Mouse (Mus musculus) bone marrow macrophage, adult 2 months (primary cell): Measurements from ENCODE around the gene Zfp719.

Experiments
- CTCF ChIP-seq: IDR thresholded peaks from 2 replicates; pipeline ENCODE4 v1.5.1; 2012; ENCODE audit warnings: low read depth, mild to moderate bottlenecking, low read length, moderate library complexity
- POLR2A ChIP-seq: IDR thresholded peaks from 2 replicates; pipeline ENCODE4 v1.6.1; 2012; ENCODE audit warnings: mild to moderate bottlenecking, low read depth, low read length, borderline replicate concordance

DNA sequence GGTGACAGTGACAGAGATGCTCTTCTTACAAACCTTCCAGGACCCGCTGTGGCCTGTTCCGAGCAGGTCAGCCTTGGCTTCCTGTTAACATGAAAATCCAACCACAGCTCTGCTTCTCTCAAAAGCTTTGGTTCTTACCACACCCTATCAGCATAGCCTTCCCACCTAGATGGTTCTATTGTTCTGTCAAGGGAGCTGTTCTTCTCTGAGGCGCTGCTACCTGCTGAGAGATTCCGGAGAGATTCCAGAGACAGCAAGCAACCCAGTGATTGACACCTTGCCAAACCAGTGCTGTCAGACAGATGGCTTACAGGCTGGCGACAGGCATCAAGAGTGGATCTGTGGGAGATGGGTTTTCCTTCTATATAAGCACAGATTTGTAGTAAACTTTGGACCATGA, 31.7 kb upstream of the Zfp719 start:
- TF ChIP-seq CTCF (no peak), POLR2A (no peak)
